Comparison of ENCODE assay signal across 8 mouse cellular contexts in the genomic region with DNA sequence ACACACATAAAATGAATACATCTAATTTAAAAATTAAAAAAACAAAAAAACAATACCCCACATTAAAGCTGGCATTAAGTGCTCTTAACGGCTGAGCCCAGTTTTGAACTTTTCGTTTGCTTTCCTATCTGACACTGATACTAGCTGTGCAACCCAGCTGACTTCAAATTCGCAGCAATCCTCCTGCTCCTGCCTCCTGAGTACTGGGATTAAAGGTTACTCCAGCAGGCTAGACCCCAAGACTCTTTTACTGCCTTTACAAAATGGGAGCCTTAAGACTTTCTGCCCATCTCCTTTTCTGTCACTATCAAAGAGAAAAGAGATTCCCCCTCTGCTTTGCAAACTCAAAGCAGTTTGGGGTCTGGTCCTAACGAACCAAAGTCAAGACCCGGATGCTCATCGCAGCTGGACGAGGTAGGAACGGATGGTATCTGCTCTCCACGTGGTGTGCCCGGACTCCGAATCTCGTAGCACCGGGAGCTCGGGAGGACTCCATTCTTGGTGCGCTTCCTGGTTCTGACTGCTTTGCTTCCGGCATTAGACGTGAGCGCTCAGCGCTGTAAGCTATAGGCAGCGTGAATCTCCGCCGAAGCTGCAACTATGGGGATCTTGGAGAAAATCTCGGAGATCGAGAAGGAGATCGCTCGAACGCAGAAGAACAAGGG. TPM values are rescaled to one million over a fixed set of nuclear protein-coding genes. Genes with fewer than 3 reads are reported as not detected.
A peak's percentile ranks its signal among the peaks of the same experiment; 100 is the strongest.
DNase-seq lines count a peak whose midpoint lies in the region; ATAC-seq and TF ChIP-seq lines count a peak whose summit lies in the region.

A gene (plus strand): TSS at position 512 of the 665 bp plus-strand sequence.

- DNase-seq in A20 (ENCODE audit: low read depth, low spot score), result peak; percentile 93
- peak; percentile 78 to 86 for DNase-seq in heart, adult 9 months (ENCODE audit: low spot score in 2 of 2)
- peak; percentile 57 to 83 for DNase-seq in monocyte, adult 2 months (ENCODE audit: low read depth in 1 of 2, low spot score in 2 of 2)
- peak; percentile 80 to 85 for DNase-seq in spleen, postnatal 36 days (ENCODE audit: low spot score in 2 of 2)

- H3K27me3 ChIP-seq in kidney, embryonic 14.5 days (ENCODE audit: control insufficient read depth, insufficient read depth, low read length), result no peaks in the 10 kb centered on the region
- H3K27me3 ChIP-seq in limb, embryonic 15.5 days, result no peaks in the 10 kb centered on the region

- TF ChIP-seq POLR2A in bone marrow macrophage, adult 2 months (IDR thresholded peaks at IDR 0.05; ENCODE audit: borderline replicate concordance, low read depth, low read length), result no peak
- peak; percentile 93 for TF ChIP-seq POLR2A in embryonic fibroblast, embryonic 13.5 days (IDR thresholded peaks at IDR 0.05; ENCODE audit: low read depth, low read length)

- ATAC-seq in kidney, embryonic 14.5 days (ENCODE audit: low FRiP score, low TSS enrichment), result peak; percentile 90
- peak; percentile 83 for ATAC-seq in limb, embryonic 15.5 days (ENCODE audit: insufficient number of reproducible peaks, low FRiP score, low TSS enrichment, low read depth)

- H3K4me2 ChIP-seq in kidney, embryonic 14.5 days (replicated peaks; ENCODE audit: low read depth, low read length), result peak within 1 kb of the TSS; percentile 85
- peak within 1 kb of the TSS; percentile 80 for H3K4me2 ChIP-seq in limb, embryonic 15.5 days

- H3K27ac ChIP-seq in bone marrow macrophage, adult 2 months (ENCODE audit: insufficient read depth, low read depth, low read length), result peak within 1 kb of the TSS; percentile 50
- H3K27ac ChIP-seq in embryonic fibroblast, embryonic 13.5 days (ENCODE audit: insufficient read depth, low read length), result no peak within 1 kb of the TSS; the same call in 1 of the 2 replicates
- H3K27ac ChIP-seq in kidney, embryonic 14.5 days (ENCODE audit: low read depth, low read length), result 0 out of 2 replicates have a peak within 1 kb of the TSS, but pooled peaks have one; percentile 37
- H3K27ac ChIP-seq in limb, embryonic 15.5 days, result peak within 1 kb of the TSS; percentile 81

- 5% methylated on average over 27 of the region's 27 CpGs for WGBS in kidney, embryonic 14.5 days
- 5% methylated on average over 27 of the region's 27 CpGs for WGBS in limb, embryonic 15.5 days

- H3K4me3 ChIP-seq in bone marrow macrophage, adult 2 months (ENCODE audit: insufficient read depth, low read length), result peak within 1 kb of the TSS; percentile 80
- peak within 1 kb of the TSS; percentile 77 for H3K4me3 ChIP-seq in embryonic fibroblast, embryonic 13.5 days (ENCODE audit: insufficient read depth, low read length)
- peak within 1 kb of the TSS; percentile 62 for H3K4me3 ChIP-seq in kidney, embryonic 14.5 days (ENCODE audit: low read length)
- peak within 1 kb of the TSS; percentile 67 for H3K4me3 ChIP-seq in limb, embryonic 15.5 days

- no peaks in the 10 kb centered on the region for H3K9me3 ChIP-seq in kidney, embryonic 14.5 days (ENCODE audit: control insufficient read depth, low read length)
- H3K9me3 ChIP-seq in limb, embryonic 15.5 days, result no peaks in the 10 kb centered on the region

- peaks cover 28% of the 10 kb centered on the region for H3K36me3 ChIP-seq in kidney, embryonic 14.5 days (ENCODE audit: control insufficient read depth, insufficient read depth, low read length)
- peaks cover 33% of the 10 kb centered on the region for H3K36me3 ChIP-seq in limb, embryonic 15.5 days

- H3K4me1 ChIP-seq in bone marrow macrophage, adult 2 months (ENCODE audit: control insufficient read depth, insufficient read depth, low read length), result peaks cover 5% of the 10 kb centered on the region; the same call in 1 of the 2 replicates
- H3K4me1 ChIP-seq in embryonic fibroblast, embryonic 13.5 days (ENCODE audit: control insufficient read depth, insufficient read depth, low read length), result peaks cover 3% of the 10 kb centered on the region; the same call in 1 of the 2 replicates
- peaks cover 3% of the 10 kb centered on the region; the same call in 1 of the 2 replicates for H3K4me1 ChIP-seq in kidney, embryonic 14.5 days (ENCODE audit: control insufficient read depth, insufficient read depth, low read length)
- peaks cover 16% of the 10 kb centered on the region for H3K4me1 ChIP-seq in limb, embryonic 15.5 days

- TF ChIP-seq CTCF in bone marrow macrophage, adult 2 months (IDR thresholded peaks at IDR 0.05; ENCODE audit: low read depth, low read length), result no peak
- TF ChIP-seq CTCF in embryonic fibroblast, embryonic 13.5 days (IDR thresholded peaks at IDR 0.05; ENCODE audit: borderline replicate concordance, insufficient read depth, low read length), result no peak

- peak within 1 kb of the TSS; percentile 72 for H3K9ac ChIP-seq in kidney, embryonic 14.5 days (ENCODE audit: low read depth, low read length)
- peak within 1 kb of the TSS; percentile 82 for H3K9ac ChIP-seq in limb, embryonic 15.5 days

RNA-seq across cellular contexts. Expression of the gene that starts here (rescaled TPM):
- 27.7 and 30.8 TPM in 2 replicates for polyA plus RNA-seq in bone marrow macrophage, adult 2 months (2012; ENCODE audit: insufficient read depth, insufficient read length, missing spikeins)
- 53.4 and 56.7 TPM in 2 replicates for polyA plus RNA-seq in embryonic fibroblast, embryonic 13.5 days (2011; ENCODE audit: insufficient read length, low read depth, missing spikeins)
- polyA plus RNA-seq in kidney, embryonic 14.5 days (2014; fragmentation: Nextera tagmentation; extraction: Ambion mirVana), result 118 and 123 TPM in 2 replicates
- 103 and 111 TPM in 2 replicates for polyA plus RNA-seq in limb, embryonic 15.5 days (2015; fragmentation: Nextera tagmentation; extraction: Ambion mirVana)
